In the genomic region with DNA sequence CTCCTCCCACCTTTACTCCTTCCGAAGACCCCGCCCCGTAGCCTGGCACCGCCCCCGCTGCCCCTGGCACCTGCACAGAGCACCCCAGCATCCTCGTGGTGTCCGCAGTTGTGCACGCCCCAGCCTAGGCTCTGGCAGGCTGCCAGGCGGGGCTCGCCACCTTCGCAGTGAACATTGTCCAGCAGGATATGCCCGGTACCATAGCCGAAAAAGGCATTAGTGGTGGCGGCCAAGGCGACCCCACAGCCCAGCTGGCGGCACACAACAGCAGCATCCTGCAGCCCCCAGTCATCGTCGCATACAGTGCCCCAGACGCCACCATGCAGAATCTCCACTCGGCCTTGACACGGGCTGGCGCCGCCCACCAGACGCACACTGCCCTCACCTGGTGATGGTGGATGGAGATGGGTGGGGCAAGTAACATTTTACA, we compare ENCODE assay signal across 9 mouse cellular contexts. TPM values are rescaled to one million over a fixed set of nuclear protein-coding genes. Genes with fewer than 3 reads are reported as not detected.
DNase-seq lines count a peak whose midpoint lies in the region; ATAC-seq lines count a peak whose summit lies in the region.
"Had no signal": no experiment of that assay in that cellular context is flagged by ENCODE, and none has a peak within 500 bp of the region (broad histone marks: within the 10 kb centered on the region; RNA-seq: fewer than 3 reads in every experiment).

No protein-coding gene starts in this region.

- peaks cover 21% of the 10 kb centered on the region for H3K4me1 ChIP-seq in hindbrain, embryonic 13.5 days (replicated peaks)
- peaks cover 22% of the 10 kb centered on the region for H3K4me1 ChIP-seq in limb, embryonic 15.5 days
- peaks cover 11% of the 10 kb centered on the region for H3K4me1 ChIP-seq in neural tube, embryonic 12.5 days

- 0 out of 2 replicates have a peak, but pooled peaks cover 9% of the 10 kb centered on the region for H3K27me3 ChIP-seq in hindbrain, embryonic 13.5 days
- no peaks in the 10 kb centered on the region for H3K27me3 ChIP-seq in limb, embryonic 15.5 days
- H3K27me3 ChIP-seq in neural tube, embryonic 12.5 days (replicated peaks), result no peaks in the 10 kb centered on the region; the same call in 1 of the 2 replicates

- WGBS in hindbrain, embryonic 13.5 days, result 11% methylated on average over 24 of the region's 24 CpGs
- 9% methylated on average over 24 of the region's 24 CpGs for WGBS in limb, embryonic 15.5 days
- 10% methylated on average over 24 of the region's 24 CpGs for WGBS in neural tube, embryonic 12.5 days

- H3K4me2 ChIP-seq in hindbrain, embryonic 13.5 days, result peak overlapping the region; percentile 40
- peak overlapping the region; percentile 54 for H3K4me2 ChIP-seq in limb, embryonic 15.5 days
- peak overlapping the region; percentile 42 for H3K4me2 ChIP-seq in neural tube, embryonic 12.5 days (replicated peaks)

- H3K4me3 ChIP-seq in hindbrain, embryonic 13.5 days, result peak overlapping the region; percentile 18; the same call in 1 of the 2 replicates
- H3K4me3 ChIP-seq in limb, embryonic 15.5 days, result peak overlapping the region; percentile 28
- H3K4me3 ChIP-seq in neural tube, embryonic 12.5 days, result no peak overlapping the region

- no peak overlapping the region for H3K27ac ChIP-seq in hindbrain, embryonic 13.5 days
- no peak overlapping the region for H3K27ac ChIP-seq in limb, embryonic 15.5 days
- no peak overlapping the region for H3K27ac ChIP-seq in neural tube, embryonic 12.5 days

- no peaks in the 10 kb centered on the region for H3K36me3 ChIP-seq in hindbrain, embryonic 13.5 days
- H3K36me3 ChIP-seq in limb, embryonic 15.5 days, result no peaks in the 10 kb centered on the region
- H3K36me3 ChIP-seq in neural tube, embryonic 12.5 days, result no peaks in the 10 kb centered on the region

- DNase-seq in lung, adult 18-20 months, result peak; percentile 45 to 58
- DNase-seq in lung, postnatal 25 days (ENCODE audit: low spot score), result no peak
- DNase-seq in cerebellum, postnatal 14 days, result peak; percentile 55 to 71
- no peak for DNase-seq in embryo, embryonic 9.5 days (ENCODE audit: extremely low spot score)

- no peak for ATAC-seq in hindbrain, embryonic 13.5 days (ENCODE audit: low FRiP score)
- no peak for ATAC-seq in limb, embryonic 15.5 days (ENCODE audit: insufficient number of reproducible peaks, low FRiP score, low TSS enrichment, low read depth)
- no peak for ATAC-seq in neural tube, embryonic 12.5 days (ENCODE audit: low FRiP score, low read depth)
- ATAC-seq in activated CD4-positive, CD25-positive, alpha-beta regulatory T cell, adult 4 months, result no peak

- H3K9ac ChIP-seq in hindbrain, embryonic 13.5 days, result peak overlapping the region; percentile 29; the same call in 1 of the 2 replicates
- no peak overlapping the region for H3K9ac ChIP-seq in limb, embryonic 15.5 days
- H3K9ac ChIP-seq in neural tube, embryonic 12.5 days, result no peak overlapping the region

- no peaks in the 10 kb centered on the region for H3K9me3 ChIP-seq in hindbrain, embryonic 13.5 days
- no peaks in the 10 kb centered on the region for H3K9me3 ChIP-seq in limb, embryonic 15.5 days
- H3K9me3 ChIP-seq in neural tube, embryonic 12.5 days, result no peaks in the 10 kb centered on the region

RNA-seq across cellular contexts. Expression of gene Ssc4d, which starts 8.8 kb away (rescaled TPM):
- 0.61 and 1.4 TPM in 2 replicates for polyA plus RNA-seq in hindbrain, embryonic 13.5 days (2015; fragmentation: Nextera tagmentation; extraction: Ambion mirVana)
- polyA plus RNA-seq in limb, embryonic 15.5 days (2015; fragmentation: Nextera tagmentation; extraction: Ambion mirVana), result 2.0 and 2.1 TPM in 2 replicates
- 1.4 and 1.7 TPM in 2 replicates for polyA plus RNA-seq in neural tube, embryonic 12.5 days (2016; fragmentation: Nextera tagmentation; extraction: Ambion mirVana)
- 1 to 10 TPM; 1.7 to 2.4 TPM for polyA plus RNA-seq in activated CD4-positive, CD25-positive, alpha-beta regulatory T cell, adult 4 months (2017; shearing (Covaris generic))

RNA-seq across cellular contexts. Expression of gene Zp3, which starts 14.4 kb away (rescaled TPM):
- polyA plus RNA-seq in hindbrain, embryonic 13.5 days (2015; fragmentation: Nextera tagmentation; extraction: Ambion mirVana), result 0.17 TPM in 1 of 2 replicates, not detected in the other
- polyA plus RNA-seq in limb, embryonic 15.5 days (2015; fragmentation: Nextera tagmentation; extraction: Ambion mirVana), result 0.17 and 0.44 TPM in 2 replicates
- 0.15 TPM in 1 of 2 replicates, not detected in the other for polyA plus RNA-seq in neural tube, embryonic 12.5 days (2016; fragmentation: Nextera tagmentation; extraction: Ambion mirVana)
- not detected for polyA plus RNA-seq in activated CD4-positive, CD25-positive, alpha-beta regulatory T cell, adult 4 months (2017; shearing (Covaris generic))
- polyA plus RNA-seq: large intestine, adult 2 months had no signal

RNA-seq across cellular contexts. Expression of gene Dtx2, which starts 29.1 kb away (rescaled TPM):
- 25.6 and 28.3 TPM in 2 replicates for polyA plus RNA-seq in hindbrain, embryonic 13.5 days (2015; fragmentation: Nextera tagmentation; extraction: Ambion mirVana)
- 35.5 and 36.2 TPM in 2 replicates for polyA plus RNA-seq in limb, embryonic 15.5 days (2015; fragmentation: Nextera tagmentation; extraction: Ambion mirVana)
- 29.5 and 31.7 TPM in 2 replicates for polyA plus RNA-seq in neural tube, embryonic 12.5 days (2016; fragmentation: Nextera tagmentation; extraction: Ambion mirVana)
- polyA plus RNA-seq in activated CD4-positive, CD25-positive, alpha-beta regulatory T cell, adult 4 months (2017; shearing (Covaris generic)), result 10 to 100 TPM; 10.6 to 13.8 TPM

RNA-seq across cellular contexts. Expression of gene Ywhag, which starts 31.1 kb away (rescaled TPM):
- 646 and 674 TPM in 2 replicates for polyA plus RNA-seq in hindbrain, embryonic 13.5 days (2015; fragmentation: Nextera tagmentation; extraction: Ambion mirVana)
- polyA plus RNA-seq in limb, embryonic 15.5 days (2015; fragmentation: Nextera tagmentation; extraction: Ambion mirVana), result 162 and 168 TPM in 2 replicates
- 516 and 524 TPM in 2 replicates for polyA plus RNA-seq in neural tube, embryonic 12.5 days (2016; fragmentation: Nextera tagmentation; extraction: Ambion mirVana)
- polyA plus RNA-seq in activated CD4-positive, CD25-positive, alpha-beta regulatory T cell, adult 4 months (2017; shearing (Covaris generic)), result 10 to 100 TPM; 34.1 to 56.7 TPM

Comparison
In these comparisons a context has a peak if more than half of its experiments do, and no peak if none do; other contexts are left out.
1. DNase-seq: peak in lung, adult 18-20 months (2 of 2) and cerebellum, postnatal 14 days (2 of 2); none in lung, postnatal 25 days (single experiment) and embryo, embryonic 9.5 days (single experiment).
2. Peak in every context shown above with its lines, with median percentiles within 50 percentile points of each other: H3K4me2 ChIP-seq.